Mouse (Mus musculus) liver, adult 2 months (tissue): ENCODE measurements around the gene Hdac11. TPM values are rescaled to one million over a fixed set of nuclear protein-coding genes. Genes with fewer than 3 reads are reported as not detected.

ENCODE experiments used
- DNase-seq: peaks from one replicate; pipeline ENCODE4 v3.0.0-alpha.2; 2011; ENCODE audit warnings: low read depth, low spot score; ENCODE audit errors: extremely low read depth
- H3K27ac ChIP-seq: fragments of 200-500 bp; replicated peaks from 2 replicates; pipeline ENCODE4 v1.5.1; 2012; ENCODE audit warnings: low read depth, mild to moderate bottlenecking, control low read depth, inconsistent platforms, low read length; ENCODE audit not compliant: insufficient read depth
- H3K27me3 ChIP-seq: fragments of 200-500 bp; 2 replicates; pipeline ENCODE4 v1.6.1; 2012; ENCODE audit warnings: mild to moderate bottlenecking, moderate library complexity, low read length, inconsistent platforms; ENCODE audit not compliant: control insufficient read depth, insufficient read depth
- H3K36me3 ChIP-seq: fragments of 200-500 bp; 2 replicates; pipeline ENCODE4 v1.6.1; 2012; ENCODE audit warnings: low read length, inconsistent platforms; ENCODE audit not compliant: control insufficient read depth, insufficient read depth
- H3K4me1 ChIP-seq: fragments of 200-500 bp; 2 replicates; pipeline ENCODE4 v1.6.1; 2011; ENCODE audit warnings: low read length; ENCODE audit not compliant: control insufficient read depth, insufficient read depth
- H3K4me3 ChIP-seq: fragments of 200-500 bp; 2 replicates; pipeline ENCODE4 v1.5.1; 2011; ENCODE audit warnings: low read depth, mild to moderate bottlenecking, control low read depth, low read length, moderate library complexity; ENCODE audit not compliant: insufficient read depth
- H3K79me2 ChIP-seq: fragments of 200-500 bp; 2 replicates; pipeline ENCODE4 v1.6.1; 2012; ENCODE audit warnings: inconsistent platforms, mild to moderate bottlenecking, low read length, moderate library complexity; ENCODE audit not compliant: control insufficient read depth, insufficient read depth
- H3K9ac ChIP-seq: fragments of 200-500 bp; 2 replicates; pipeline ENCODE4 v1.6.1; 2012; ENCODE audit warnings: low read depth, mild to moderate bottlenecking, control low read depth, inconsistent platforms, low read length
- CTCF ChIP-seq: fragments of 200-500 bp; IDR thresholded peaks from 2 replicates; pipeline ENCODE4 v1.5.1; 2011; ENCODE audit warnings: low read depth, low read length, control low read depth
- POLR2A ChIP-seq: fragments of 200-500 bp; IDR thresholded peaks from 2 replicates; pipeline ENCODE4 v1.6.1; 2011; ENCODE audit warnings: low read length, control low read depth; ENCODE audit not compliant: insufficient read depth; ENCODE audit errors: extremely low read depth
- WGBS: fragments of 180-500 bp; shearing (Covaris S2); methylation state at CpG from one replicate; pipeline ENCODE4 v1.1.7; 2018; 5-methylcytosine and 5-hydroxymethylcytosine counted together
- polyA plus RNA-seq: library from polyadenylated mRNA; depleted of rRNA; stranded (reverse); fragments of >200 nt; gene quantifications from 2 replicates; pipeline ENCODE4 v1.2.3, GENCODE M21; 2012; rRNA removed
- total RNA-seq: library from RNA; depleted of rRNA; stranded (reverse); fragments of >200 nt; gene quantifications from 2 replicates; pipeline ENCODE4 v1.2.3, GENCODE M21; 2014; rRNA removed

The Hdac11 gene
- 37.2 and 42.9 TPM in 2 replicates for total RNA-seq
- 58.4 and 60.5 TPM in 2 replicates for polyA plus RNA-seq

DNA sequence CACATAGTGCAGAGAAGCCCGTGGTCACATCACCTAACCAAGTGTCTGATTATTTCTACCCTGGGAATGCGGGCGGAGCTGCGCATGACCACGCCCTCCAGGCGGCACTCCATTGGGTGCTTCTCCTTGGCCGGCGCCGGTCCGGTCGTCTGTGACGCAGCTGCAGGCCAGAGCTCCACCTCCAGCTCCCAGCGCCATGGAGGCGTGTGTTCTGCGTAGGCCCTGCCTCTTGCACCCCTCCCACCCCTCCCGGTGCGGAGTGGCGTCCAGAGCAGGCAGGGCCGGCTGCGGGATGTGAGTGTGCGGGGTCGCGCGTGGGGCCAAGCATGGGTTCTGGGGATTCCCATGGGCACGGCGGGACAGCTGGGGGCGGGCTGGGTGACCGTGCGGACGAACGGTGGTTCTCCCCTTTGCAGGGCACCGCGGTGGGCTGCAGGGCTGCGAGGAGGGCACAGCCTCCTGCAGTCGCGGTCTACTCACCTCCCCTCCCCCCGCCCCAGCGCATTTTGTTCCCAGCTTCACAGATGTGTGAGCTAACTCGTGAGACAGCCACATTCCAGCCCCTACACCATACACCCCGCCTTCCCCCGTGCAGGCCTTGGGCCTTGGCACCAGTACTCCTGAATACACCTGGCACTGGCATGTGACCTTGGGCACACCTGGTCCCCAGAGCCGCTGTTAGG lies at the start of gene Hdac11:
Gene Hdac11, plus strand, starts transcription at position 112 of the 683 bp plus-strand sequence.
- no peaks in the 10 kb centered on the region for H3K27me3 ChIP-seq
- 0 out of 2 replicates have a peak, but pooled peaks cover 3% of the 10 kb centered on the region for H3K79me2 ChIP-seq
- DNase-seq = peak; percentile 90
- under 1% methylated on average over 41 of the region's 42 CpGs for WGBS
- no peaks in the 10 kb centered on the region for H3K36me3 ChIP-seq
- H3K27ac ChIP-seq = peak within 1 kb of the TSS; percentile 90
- peak within 1 kb of the TSS; percentile 82 for H3K4me3 ChIP-seq
- H3K4me1 ChIP-seq = peaks cover 29% of the 10 kb centered on the region
- H3K9ac ChIP-seq = peak within 1 kb of the TSS; percentile 91
- TF ChIP-seq POLR2A (peak; percentile 77; the same call in 1 of the 2 replicates), CTCF (no peak)

DNA sequence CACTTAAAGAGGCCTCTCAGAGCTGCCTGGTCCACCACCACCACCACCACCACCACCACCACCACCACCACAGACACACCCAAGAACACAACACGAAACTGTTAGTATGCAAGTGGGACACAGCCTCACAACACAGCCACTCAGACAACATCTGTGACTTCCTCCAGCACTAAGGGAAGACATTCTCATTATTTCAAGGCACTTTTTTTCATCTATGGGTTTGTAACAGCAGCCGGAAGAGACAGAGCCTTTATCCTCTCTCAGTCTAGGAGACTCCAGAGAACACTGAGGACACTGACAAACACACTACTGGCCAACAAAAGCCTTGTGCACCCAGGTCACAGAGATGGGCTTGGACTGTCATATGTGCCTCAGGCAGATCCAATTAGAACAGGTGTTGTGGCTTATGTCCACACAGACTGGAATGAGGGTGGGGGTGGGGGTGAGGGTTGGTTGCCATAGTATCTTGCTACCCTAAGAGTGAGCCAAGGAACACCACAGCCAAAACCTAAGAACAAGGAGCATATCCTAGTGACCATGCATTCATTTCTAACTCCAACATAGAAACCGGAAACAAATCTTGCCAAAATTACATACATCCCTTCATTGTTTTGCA lies 48.1 kb upstream of the Hdac11 start:
- Histone ChIP-seq H3K27ac (no peak overlapping the region), H3K79me2 (peaks cover 8% of the 10 kb centered on the region; the same call in 1 of the 2 replicates), H3K4me3 (no peak overlapping the region), H3K9ac (no peak overlapping the region), H3K4me1 (peaks cover 19% of the 10 kb centered on the region), H3K36me3 (no peaks in the 10 kb centered on the region), H3K27me3 (no peaks in the 10 kb centered on the region)
- no peak for TF ChIP-seq POLR2A
- TF ChIP-seq CTCF = no peak
- no peak for DNase-seq
- 90% methylated on average over 3 of the region's 3 CpGs for whole genome bisulfite sequencing

GRCm38 (mm10) chr6:91108917-91109450 lies 47.5 kb upstream of the Hdac11 start:
- H3K36me3 ChIP-seq = no peaks in the 10 kb centered on the region
- peaks cover 8% of the 10 kb centered on the region; the same call in 1 of the 2 replicates for H3K79me2 ChIP-seq
- no peak overlapping the region for H3K4me3 ChIP-seq
- TF ChIP-seq CTCF (no peak), POLR2A (no peak)
- H3K27ac ChIP-seq = no peak overlapping the region
- no peaks in the 10 kb centered on the region for H3K27me3 ChIP-seq
- H3K4me1 ChIP-seq = peaks cover 19% of the 10 kb centered on the region
- DNase-seq = no peak
- H3K9ac ChIP-seq = no peak overlapping the region
- WGBS = 89% methylated on average over 2 of the region's 2 CpGs

GRCm38 (mm10) chr6:91109489-91109888 lies 47.0 kb upstream of the Hdac11 start:
- Histone ChIP-seq H3K27me3 (no peaks in the 10 kb centered on the region), H3K9ac (no peak overlapping the region), H3K27ac (no peak overlapping the region), H3K79me2 (peaks cover 8% of the 10 kb centered on the region; the same call in 1 of the 2 replicates), H3K4me3 (no peak overlapping the region), H3K36me3 (no peaks in the 10 kb centered on the region), H3K4me1 (peaks cover 16% of the 10 kb centered on the region)
- no peak for TF ChIP-seq CTCF
- no peak for TF ChIP-seq POLR2A
- DNase-seq = no peak

DNA sequence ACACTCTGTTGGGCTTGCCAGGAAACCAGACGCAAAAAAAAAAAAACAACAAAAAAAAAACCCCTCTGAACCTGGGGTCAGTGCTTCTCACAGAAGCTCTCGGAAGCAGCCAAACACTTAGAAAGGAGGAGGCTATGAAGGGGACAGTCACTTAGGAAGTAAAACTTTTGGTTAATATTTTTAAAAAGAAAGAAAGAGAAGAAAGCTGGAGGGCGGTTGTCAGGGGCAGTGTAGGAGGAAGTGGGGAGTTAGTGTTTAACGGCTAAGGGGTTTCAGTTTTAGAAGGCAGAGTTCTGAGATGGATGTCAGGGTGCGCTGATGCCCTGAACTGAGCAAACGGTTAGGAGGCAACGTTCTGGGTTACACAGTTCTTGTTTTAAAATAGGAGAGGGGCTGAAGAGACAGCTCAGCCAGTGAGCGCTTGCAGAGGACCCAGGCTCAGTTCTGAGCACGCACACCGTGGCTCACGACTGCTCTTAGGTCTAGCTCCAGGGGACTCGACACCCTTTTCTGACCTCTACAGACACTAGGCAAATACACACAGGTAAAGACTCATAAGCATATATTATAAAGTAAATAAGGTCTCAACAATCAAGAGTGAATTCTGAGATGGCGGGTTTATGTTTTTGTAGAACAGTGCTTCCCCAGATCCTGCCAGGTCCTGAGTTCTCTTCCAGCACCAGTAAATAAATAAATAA lies 46.0 kb upstream of the Hdac11 start:
- Histone ChIP-seq H3K9ac (no peak overlapping the region), H3K36me3 (no peaks in the 10 kb centered on the region), H3K79me2 (peaks cover 8% of the 10 kb centered on the region; the same call in 1 of the 2 replicates), H3K27ac (no peak overlapping the region), H3K27me3 (no peaks in the 10 kb centered on the region), H3K4me3 (no peak overlapping the region), H3K4me1 (peaks cover 8% of the 10 kb centered on the region; the same call in 1 of the 2 replicates)
- WGBS = 80% methylated on average over 13 of the region's 13 CpGs
- TF ChIP-seq CTCF = no peak
- no peak for TF ChIP-seq POLR2A
- no peak for DNase-seq
